Mouse (Mus musculus): ENCODE data around the gene Olfr466.

DNA sequence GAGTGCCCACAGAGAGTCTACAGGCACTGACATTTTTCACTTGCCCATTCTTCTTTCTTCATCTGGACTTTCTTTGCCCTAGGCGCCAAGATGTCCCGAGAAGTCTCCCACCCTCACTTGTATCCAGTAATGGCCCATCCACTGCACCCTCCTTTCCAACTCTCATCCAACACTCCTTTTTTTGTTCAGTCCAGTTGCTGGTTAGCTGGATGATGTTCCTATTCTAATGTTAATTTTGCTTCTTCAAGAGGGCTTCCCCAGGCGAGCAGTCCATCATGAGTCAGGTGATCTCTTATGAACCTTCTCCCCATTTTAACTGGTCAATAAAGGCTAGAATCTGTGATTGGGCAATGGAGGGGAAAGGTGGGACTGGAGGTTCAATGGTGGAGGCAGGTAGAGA lies 24.1 kb downstream of the Olfr466 start:
- no peak for TF ChIP-seq CTCF (IDR thresholded peaks at IDR 0.05; ENCODE audit: low read depth)
- no peak for TF ChIP-seq EP300 (IDR thresholded peaks at IDR 0.05; ENCODE audit: low read depth)

All from heart, postnatal 0 days (tissue).